32 mouse cellular contexts compared by ENCODE assay signal in the genomic region with DNA sequence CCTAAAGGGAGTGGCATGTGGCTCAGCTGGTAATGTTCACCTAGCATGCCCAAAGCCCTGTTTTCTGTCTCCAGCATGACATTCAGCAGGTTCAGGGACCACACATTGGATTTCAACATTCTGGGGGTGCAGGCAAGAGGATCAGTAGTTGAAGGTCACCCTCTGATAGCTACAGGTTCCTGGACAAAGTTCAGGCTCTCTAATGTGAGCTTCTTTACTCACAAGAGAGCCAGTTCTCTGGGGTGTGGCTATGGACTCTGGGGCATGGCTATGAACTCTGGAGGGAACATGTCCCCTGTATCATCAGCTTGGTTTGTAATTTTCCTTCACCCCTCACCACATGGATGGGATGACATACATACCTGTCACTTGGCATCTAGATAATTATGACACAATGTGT. TPM values are rescaled to one million over a fixed set of nuclear protein-coding genes. Genes with fewer than 3 reads are reported as not detected.
A peak's percentile ranks its signal among the peaks of the same experiment; 100 is the strongest.
DNase-seq lines count a peak whose midpoint lies in the region; ATAC-seq and TF ChIP-seq lines count a peak whose summit lies in the region.
"Had no signal": no experiment of that assay in that cellular context is flagged by ENCODE, and none has a peak within 500 bp of the region (broad histone marks: within the 10 kb centered on the region; RNA-seq: fewer than 3 reads in every experiment).

No protein-coding gene starts in this region.

- DNase-seq in kidney, adult 2 months: peak; percentile 25
- DNase-seq in kidney, adult 11 months: no peak
- no peak for DNase-seq in testis, postnatal 10 days (ENCODE audit: low spot score)
- no peak for DNase-seq in liver, postnatal 0 days
- DNase-seq in kidney, adult 18-20 months: no peak
- DNase-seq in layer of hippocampus, adult 8-10 months (ENCODE audit: low spot score in 2 of 2): no peak
- no peak for DNase-seq in neural tube, embryonic 10.5 days (ENCODE audit: extremely low spot score, low spot score)
- DNase-seq: adrenal gland, adult 2 months; adrenal gland, postnatal 36 days; cerebellum, adult 2 months; cerebellum, postnatal 25 days; gastrocnemius, postnatal 10 days; heart, postnatal 36 days; kidney, adult 9 months; kidney, postnatal 10 days; layer of hippocampus, adult 9-11 months; lung, postnatal 4 days; thymus, postnatal 14 days had no signal

- H3K4me3 ChIP-seq in kidney, adult 2 months (ENCODE audit: insufficient read depth, low read depth, low read length): no peak overlapping the region
- no peak overlapping the region for H3K4me3 ChIP-seq in testis, adult 2 months (ENCODE audit: control insufficient read depth, low read depth, low read length)
- no peak overlapping the region for H3K4me3 ChIP-seq in liver, postnatal 0 days (ENCODE audit: low read depth, low read length)
- H3K4me3 ChIP-seq: forebrain, embryonic 13.5 days; heart, embryonic 15.5 days; hindbrain, embryonic 13.5 days; limb, embryonic 10.5 days; limb, embryonic 15.5 days; lung, embryonic 15.5 days; megakaryocyte, embryonic 14.5 days; midbrain, embryonic 12.5 days had no signal

- peaks cover 9% of the 10 kb centered on the region; the same call in 1 of the 2 replicates for H3K4me1 ChIP-seq in kidney, adult 2 months (ENCODE audit: control insufficient read depth, insufficient read depth, low read length)
- peaks cover 18% of the 10 kb centered on the region for H3K4me1 ChIP-seq in testis, adult 2 months (ENCODE audit: control insufficient read depth, insufficient read depth, low read length)
- peaks cover 41% of the 10 kb centered on the region for H3K4me1 ChIP-seq in liver, postnatal 0 days (ENCODE audit: insufficient read depth)

- H3K9me3 ChIP-seq in liver, postnatal 0 days (ENCODE audit: low read length): no peaks in the 10 kb centered on the region
- H3K9me3 ChIP-seq: forebrain, embryonic 13.5 days; heart, embryonic 15.5 days; hindbrain, embryonic 13.5 days; limb, embryonic 10.5 days; limb, embryonic 15.5 days; lung, embryonic 15.5 days; megakaryocyte, embryonic 14.5 days; midbrain, embryonic 12.5 days had no signal

- no peak overlapping the region for H3K4me2 ChIP-seq in liver, postnatal 0 days (ENCODE audit: low read depth, low read length)
- H3K4me2 ChIP-seq: forebrain, embryonic 13.5 days; heart, embryonic 15.5 days; hindbrain, embryonic 13.5 days; limb, embryonic 15.5 days; lung, embryonic 15.5 days; midbrain, embryonic 12.5 days had no signal

- no peak overlapping the region for H3K27ac ChIP-seq in kidney, adult 2 months (ENCODE audit: insufficient read depth, low read depth, low read length)
- H3K27ac ChIP-seq in testis, adult 2 months (ENCODE audit: control insufficient read depth, insufficient read depth, low read depth, low read length): peak overlapping the region; percentile 49
- H3K27ac ChIP-seq in liver, postnatal 0 days (ENCODE audit: low read depth): peak overlapping the region; percentile 78
- H3K27ac ChIP-seq: forebrain, embryonic 13.5 days; hindbrain, embryonic 13.5 days; limb, embryonic 15.5 days; lung, embryonic 15.5 days; midbrain, embryonic 12.5 days had no signal

- no peaks in the 10 kb centered on the region for H3K27me3 ChIP-seq in kidney, adult 2 months (replicated peaks; ENCODE audit: control insufficient read depth, insufficient read depth, low read length)
- H3K27me3 ChIP-seq in testis, adult 2 months (ENCODE audit: control insufficient read depth, insufficient read depth, low read length): no peaks in the 10 kb centered on the region
- no peaks in the 10 kb centered on the region for H3K27me3 ChIP-seq in liver, postnatal 0 days (ENCODE audit: insufficient read depth, low read length)
- H3K27me3 ChIP-seq: forebrain, embryonic 13.5 days; heart, embryonic 15.5 days; hindbrain, embryonic 13.5 days; limb, embryonic 15.5 days; lung, embryonic 15.5 days had no signal

- no peak overlapping the region for H3K9ac ChIP-seq in liver, postnatal 0 days (replicated peaks)
- H3K9ac ChIP-seq: forebrain, embryonic 13.5 days; heart, embryonic 15.5 days; hindbrain, embryonic 13.5 days; limb, embryonic 15.5 days; lung, embryonic 15.5 days; midbrain, embryonic 12.5 days had no signal

- no peak for TF ChIP-seq POLR2A in kidney, adult 2 months (IDR thresholded peaks at IDR 0.05; ENCODE audit: low read depth, low read length)
- TF ChIP-seq POLR2A in testis, adult 2 months (IDR thresholded peaks at IDR 0.05; ENCODE audit: control insufficient read depth, low read depth, low read length): no peak

- no peak for TF ChIP-seq CTCF in kidney, adult 2 months (conservative IDR thresholded peaks at IDR 0.05; ENCODE audit: insufficient read depth, insufficient read length, low read depth, low read length)
- no peak for TF ChIP-seq CTCF in testis, adult 2 months (IDR thresholded peaks at IDR 0.05; ENCODE audit: control insufficient read depth, insufficient read depth, insufficient replicate concordance, low read depth, low read length)
- TF ChIP-seq CTCF in liver, postnatal 0 days (IDR thresholded peaks at IDR 0.05; ENCODE audit: low read depth): no peak

- no peaks in the 10 kb centered on the region for H3K36me3 ChIP-seq in kidney, adult 2 months (ENCODE audit: control insufficient read depth, insufficient read depth, low read length)
- no peaks in the 10 kb centered on the region for H3K36me3 ChIP-seq in testis, adult 2 months (ENCODE audit: control insufficient read depth, insufficient read depth, low read length)
- 0 out of 2 replicates have a peak, but pooled peaks cover 4% of the 10 kb centered on the region for H3K36me3 ChIP-seq in liver, postnatal 0 days (replicated peaks; ENCODE audit: insufficient read depth, low read length)
- H3K36me3 ChIP-seq: heart, embryonic 15.5 days; limb, embryonic 15.5 days had no signal

- no peak for TF ChIP-seq EP300 in liver, postnatal 0 days (IDR thresholded peaks at IDR 0.05; ENCODE audit: low read depth)

- ATAC-seq in liver, postnatal 0 days: peak; percentile 68
- ATAC-seq: CD4-positive, CD25-positive, alpha-beta regulatory T cell, adult 4 months; forebrain, embryonic 13.5 days had no signal

RNA-seq across cellular contexts. Expression of gene Ppp1cc, which starts 2.5 kb away (rescaled TPM):
- 75.8 and 91.5 TPM in 2 replicates for polyA plus RNA-seq in kidney, adult 2 months (2012; rRNA removed)
- 524 and 547 TPM in 2 replicates for polyA plus RNA-seq in testis, adult 2 months (2012; rRNA removed)
- 97.7 and 97.9 TPM in 2 replicates for polyA plus RNA-seq in liver, postnatal 0 days (2015; fragmentation: Nextera tagmentation; extraction: Ambion mirVana)
- 100 to 1,000 TPM; 165 to 238 (median 203) TPM for total RNA-seq in layer of hippocampus, adult 8-10 months (2022)

RNA-seq across cellular contexts. Expression of gene Ccdc63, which starts 15.0 kb away (rescaled TPM):
- polyA plus RNA-seq in kidney, adult 2 months (2012; rRNA removed): 0.09 and 0.14 TPM in 2 replicates
- polyA plus RNA-seq in testis, adult 2 months (2012; rRNA removed): 288 and 313 TPM in 2 replicates
- 0.13 and 0.18 TPM in 2 replicates for polyA plus RNA-seq in liver, postnatal 0 days (2015; fragmentation: Nextera tagmentation; extraction: Ambion mirVana)
- total RNA-seq in layer of hippocampus, adult 8-10 months (2022): 1 to 10 TPM in 1 of 4 experiments, under 1 TPM in 3; 0.29 to 1.7 (median 0.48) TPM
- total RNA-seq: adrenal gland, adult 2 months; adrenal gland, postnatal 36 days; gastrocnemius, postnatal 10 days; heart, postnatal 36 days; midbrain, postnatal 0 days had no signal
- polyA plus RNA-seq: adrenal gland, adult 2 months; embryonic facial prominence, embryonic 11.5 days; forebrain, embryonic 13.5 days; hindbrain, embryonic 13.5 days; large intestine, adult 2 months; limb, embryonic 10.5 days; lung, embryonic 15.5 days; midbrain, embryonic 12.5 days; midbrain, postnatal 0 days; stomach, embryonic 16.5 days had no signal

RNA-seq across cellular contexts. Expression of gene Hvcn1, which starts 51.0 kb away (rescaled TPM):
- 6.4 and 13.1 TPM in 2 replicates for polyA plus RNA-seq in kidney, adult 2 months (2012; rRNA removed)
- polyA plus RNA-seq in testis, adult 2 months (2012; rRNA removed): 0.93 and 0.99 TPM in 2 replicates
- 7.0 and 7.3 TPM in 2 replicates for polyA plus RNA-seq in liver, postnatal 0 days (2015; fragmentation: Nextera tagmentation; extraction: Ambion mirVana)
- total RNA-seq in layer of hippocampus, adult 8-10 months (2022): 10 to 100 TPM in 2 of 4 experiments, 1 to 10 TPM in 2; 2.1 to 22.9 (median 8.2) TPM

RNA-seq across cellular contexts. Expression of gene Myl2, which starts 54.9 kb away (rescaled TPM):
- polyA plus RNA-seq in kidney, adult 2 months (2012; rRNA removed): 0.90 and 11.8 TPM in 2 replicates
- 1.4 and 1.5 TPM in 2 replicates for polyA plus RNA-seq in testis, adult 2 months (2012; rRNA removed)
- polyA plus RNA-seq in liver, postnatal 0 days (2015; fragmentation: Nextera tagmentation; extraction: Ambion mirVana): 0.66 and 7.2 TPM in 2 replicates
- total RNA-seq in layer of hippocampus, adult 8-10 months (2022): 1 to 10 TPM in 3 of 4 experiments, under 1 TPM in 1; 0.80 to 4.7 (median 2.9) TPM
- total RNA-seq: adrenal gland, adult 2 months had no signal
- polyA plus RNA-seq: adrenal gland, adult 2 months; CD4-positive, CD25-positive, alpha-beta regulatory T cell, adult 4 months had no signal

Comparison
In these comparisons a context has a peak if more than half of its experiments do, and no peak if none do; other contexts are left out.
1. RNA of gene Ccdc63, which starts 15.0 kb away (polyA plus RNA-seq): 288 to 313 TPM in testis, adult 2 months; 0.13 to 0.18 TPM in liver, postnatal 0 days and 0.09 to 0.14 TPM in kidney, adult 2 months; every median in the first group is over 100 times any median in the second.